Mouse (Mus musculus): ENCODE measurements around the gene Tbr1. TPM values are rescaled to one million over a fixed set of nuclear protein-coding genes. Genes with fewer than 3 reads are reported as not detected.
A peak's percentile ranks its signal among the peaks of the same experiment; 100 is the strongest.

The Tbr1 gene
- 0.24 and 0.38 TPM in 2 replicates for polyA plus RNA-seq (2014; fragmentation: Nextera tagmentation; extraction: Ambion mirVana)

GRCm38 (mm10) chr2:61802656-61803251, at the start of gene Tbr1:
Gene Tbr1, plus strand, starts transcription at chr2:61802930.
- H3K36me3 ChIP-seq (ENCODE audit: control insufficient read depth, insufficient read depth, low read length) = no peaks in the 10 kb centered on the region
- peak within 1 kb of the TSS; percentile 4; the same call in 1 of the 2 replicates for H3K4me3 ChIP-seq (ENCODE audit: low read depth, low read length)
- ATAC-seq (ENCODE audit: low read depth) (peak; percentile 54; the same call in 1 of the 2 replicates), DNase-seq (ENCODE audit: low spot score) (peak; percentile 3)
- WGBS = 6% methylated on average over 11 of the region's 11 CpGs
- H3K27ac ChIP-seq (replicated peaks; ENCODE audit: low read depth, low read length) = no peak within 1 kb of the TSS
- H3K27me3 ChIP-seq (replicated peaks; ENCODE audit: control insufficient read depth, insufficient read depth, low read length) = peaks cover 61% of the 10 kb centered on the region
- peak within 1 kb of the TSS; percentile 20; the same call in 1 of the 2 replicates for H3K4me2 ChIP-seq (ENCODE audit: low read depth, low read length)
- H3K4me1 ChIP-seq (ENCODE audit: control insufficient read depth, insufficient read depth, low read length) = peaks cover 6% of the 10 kb centered on the region; the same call in 1 of the 2 replicates
- H3K9me3 ChIP-seq (ENCODE audit: control insufficient read depth, low read length) = no peaks in the 10 kb centered on the region
- H3K9ac ChIP-seq (ENCODE audit: low read depth, low read length) = no peak within 1 kb of the TSS

- Histone ChIP-seq H3K4me1 (ENCODE audit: control insufficient read depth, insufficient read depth, low read length) (no peaks in the 10 kb centered on the region), H3K4me3 (ENCODE audit: low read depth, low read length) (no peak overlapping the region), H3K27me3 (replicated peaks; ENCODE audit: control insufficient read depth, insufficient read depth, low read length) (no peaks in the 10 kb centered on the region), H3K36me3 (ENCODE audit: control insufficient read depth, insufficient read depth, low read length) (no peaks in the 10 kb centered on the region), H3K9me3 (ENCODE audit: control insufficient read depth, low read length) (no peaks in the 10 kb centered on the region), H3K9ac (ENCODE audit: low read depth, low read length) (no peak overlapping the region), H3K4me2 (ENCODE audit: low read depth, low read length) (no peak overlapping the region), H3K27ac (replicated peaks; ENCODE audit: low read depth, low read length) (no peak overlapping the region)
- DNase-seq (ENCODE audit: low spot score) (no peak), ATAC-seq (ENCODE audit: low read depth) (no peak)
Measured at GRCm38 (mm10) chr2:61754989-61755388, 47.7 kb upstream of the Tbr1 start.

- H3K4me2 ChIP-seq (ENCODE audit: low read depth, low read length) = no peak overlapping the region
- H3K9me3 ChIP-seq (ENCODE audit: control insufficient read depth, low read length) = no peaks in the 10 kb centered on the region
- H3K4me3 ChIP-seq (ENCODE audit: low read depth, low read length) = no peak overlapping the region
- H3K9ac ChIP-seq (ENCODE audit: low read depth, low read length) = no peak overlapping the region
- H3K36me3 ChIP-seq (ENCODE audit: control insufficient read depth, insufficient read depth, low read length) = 0 out of 2 replicates have a peak, but pooled peaks cover 2% of the 10 kb centered on the region
- DNase-seq (ENCODE audit: low spot score) (no peak), ATAC-seq (ENCODE audit: low read depth) (no peak)
- 85% methylated on average over 5 of the region's 5 CpGs for WGBS
- no peaks in the 10 kb centered on the region for H3K27me3 ChIP-seq (replicated peaks; ENCODE audit: control insufficient read depth, insufficient read depth, low read length)
- no peak overlapping the region for H3K27ac ChIP-seq (replicated peaks; ENCODE audit: low read depth, low read length)
- H3K4me1 ChIP-seq (ENCODE audit: control insufficient read depth, insufficient read depth, low read length) = no peaks in the 10 kb centered on the region
Measured at GRCm38 (mm10) chr2:61759234-61759855, 43.4 kb upstream of the Tbr1 start.

GRCm38 (mm10) chr2:61760044-61760443, 42.7 kb upstream of the Tbr1 start:
- Histone ChIP-seq H3K9me3 (ENCODE audit: control insufficient read depth, low read length) (no peaks in the 10 kb centered on the region), H3K27ac (replicated peaks; ENCODE audit: low read depth, low read length) (no peak overlapping the region), H3K36me3 (ENCODE audit: control insufficient read depth, insufficient read depth, low read length) (peaks cover 7% of the 10 kb centered on the region; the same call in 1 of the 2 replicates), H3K27me3 (replicated peaks; ENCODE audit: control insufficient read depth, insufficient read depth, low read length) (no peaks in the 10 kb centered on the region), H3K9ac (ENCODE audit: low read depth, low read length) (no peak overlapping the region), H3K4me3 (ENCODE audit: low read depth, low read length) (no peak overlapping the region), H3K4me2 (ENCODE audit: low read depth, low read length) (no peak overlapping the region), H3K4me1 (ENCODE audit: control insufficient read depth, insufficient read depth, low read length) (no peaks in the 10 kb centered on the region)
- DNase-seq (ENCODE audit: low spot score) (no peak), ATAC-seq (ENCODE audit: low read depth) (no peak)
- 83% methylated on average over 3 of the region's 3 CpGs for whole genome bisulfite sequencing

- ATAC-seq (ENCODE audit: low read depth) (no peak), DNase-seq (ENCODE audit: low spot score) (no peak)
- no peak overlapping the region for H3K4me3 ChIP-seq (ENCODE audit: low read depth, low read length)
- peaks cover 7% of the 10 kb centered on the region; the same call in 1 of the 2 replicates for H3K36me3 ChIP-seq (ENCODE audit: control insufficient read depth, insufficient read depth, low read length)
- no peak overlapping the region for H3K4me2 ChIP-seq (ENCODE audit: low read depth, low read length)
- H3K9ac ChIP-seq (ENCODE audit: low read depth, low read length) = no peak overlapping the region
- H3K27me3 ChIP-seq (replicated peaks; ENCODE audit: control insufficient read depth, insufficient read depth, low read length) = no peaks in the 10 kb centered on the region
- no peaks in the 10 kb centered on the region for H3K4me1 ChIP-seq (ENCODE audit: control insufficient read depth, insufficient read depth, low read length)
- 81% methylated on average over 6 of the region's 6 CpGs for WGBS
- H3K27ac ChIP-seq (replicated peaks; ENCODE audit: low read depth, low read length) = no peak overlapping the region
- H3K9me3 ChIP-seq (ENCODE audit: control insufficient read depth, low read length) = no peaks in the 10 kb centered on the region
Measured at GRCm38 (mm10) chr2:61764470-61765105, 38.1 kb upstream of the Tbr1 start.

GRCm38 (mm10) chr2:61765526-61765925, 37.2 kb upstream of the Tbr1 start:
- DNase-seq (ENCODE audit: low spot score) = no peak
- no peak for ATAC-seq (ENCODE audit: low read depth)
- Histone ChIP-seq H3K9me3 (ENCODE audit: control insufficient read depth, low read length) (no peaks in the 10 kb centered on the region), H3K9ac (ENCODE audit: low read depth, low read length) (no peak overlapping the region), H3K4me2 (ENCODE audit: low read depth, low read length) (no peak overlapping the region), H3K4me3 (ENCODE audit: low read depth, low read length) (no peak overlapping the region), H3K27me3 (replicated peaks; ENCODE audit: control insufficient read depth, insufficient read depth, low read length) (no peaks in the 10 kb centered on the region), H3K27ac (replicated peaks; ENCODE audit: low read depth, low read length) (no peak overlapping the region), H3K36me3 (ENCODE audit: control insufficient read depth, insufficient read depth, low read length) (peaks cover 7% of the 10 kb centered on the region; the same call in 1 of the 2 replicates), H3K4me1 (ENCODE audit: control insufficient read depth, insufficient read depth, low read length) (no peaks in the 10 kb centered on the region)
- WGBS = 79% methylated on average over 4 of the region's 4 CpGs

GRCm38 (mm10) chr2:61780794-61781193, 21.9 kb upstream of the Tbr1 start:
- no peaks in the 10 kb centered on the region for H3K4me1 ChIP-seq (ENCODE audit: control insufficient read depth, insufficient read depth, low read length)
- no peak overlapping the region for H3K4me3 ChIP-seq (ENCODE audit: low read depth, low read length)
- DNase-seq (ENCODE audit: low spot score) (no peak), ATAC-seq (ENCODE audit: low read depth) (no peak)
- no peak overlapping the region for H3K4me2 ChIP-seq (ENCODE audit: low read depth, low read length)
- no peak overlapping the region for H3K27ac ChIP-seq (replicated peaks; ENCODE audit: low read depth, low read length)
- no peaks in the 10 kb centered on the region for H3K27me3 ChIP-seq (replicated peaks; ENCODE audit: control insufficient read depth, insufficient read depth, low read length)
- H3K9ac ChIP-seq (ENCODE audit: low read depth, low read length) = no peak overlapping the region
- no peaks in the 10 kb centered on the region for H3K9me3 ChIP-seq (ENCODE audit: control insufficient read depth, low read length)
- peaks cover 19% of the 10 kb centered on the region for H3K36me3 ChIP-seq (ENCODE audit: control insufficient read depth, insufficient read depth, low read length)

- no peaks in the 10 kb centered on the region for H3K9me3 ChIP-seq (ENCODE audit: control insufficient read depth, low read length)
- H3K4me3 ChIP-seq (ENCODE audit: low read depth, low read length) = no peak overlapping the region
- H3K27ac ChIP-seq (replicated peaks; ENCODE audit: low read depth, low read length) = no peak overlapping the region
- no peaks in the 10 kb centered on the region for H3K4me1 ChIP-seq (ENCODE audit: control insufficient read depth, insufficient read depth, low read length)
- H3K36me3 ChIP-seq (ENCODE audit: control insufficient read depth, insufficient read depth, low read length) = no peaks in the 10 kb centered on the region
- WGBS = 79% methylated on average over 5 of the region's 5 CpGs
- no peak overlapping the region for H3K9ac ChIP-seq (ENCODE audit: low read depth, low read length)
- H3K4me2 ChIP-seq (ENCODE audit: low read depth, low read length) = no peak overlapping the region
- no peaks in the 10 kb centered on the region for H3K27me3 ChIP-seq (replicated peaks; ENCODE audit: control insufficient read depth, insufficient read depth, low read length)
- no peak for DNase-seq (ENCODE audit: low spot score)
- ATAC-seq (ENCODE audit: low read depth) = no peak
Measured at GRCm38 (mm10) chr2:61794960-61795359, 7.8 kb upstream of the Tbr1 start.
